Mouse (Mus musculus) stomach, embryonic 14.5 days (tissue): ENCODE measurements around the gene Rrp7a. TPM values are rescaled to one million over a fixed set of nuclear protein-coding genes. Genes with fewer than 3 reads are reported as not detected.

Experiments
- ATAC-seq: fragments of 200-750 bp; cut with Nextera tagmentation; 2 replicates; pipeline ENCODE4 v1.8.0; 2017; ENCODE audit warnings: low read depth, moderate TSS enrichment; ENCODE audit not compliant: insufficient number of reproducible peaks, insufficient read depth, low FRiP score
- H3K27ac ChIP-seq: fragments of 300-500 bp; sonication (generic); 2 replicates; pipeline ENCODE4 v1.5.1; 2014; ENCODE audit warnings: mild to moderate bottlenecking, low read length, moderate library complexity, mixed read lengths
- H3K27me3 ChIP-seq: fragments of 300-500 bp; sonication (generic); 2 replicates; pipeline ENCODE4 v1.6.1; 2014; ENCODE audit warnings: low read length, control low read depth, mixed read lengths; ENCODE audit not compliant: control insufficient read depth, insufficient read depth
- H3K36me3 ChIP-seq: fragments of 300-500 bp; sonication (generic); 2 replicates; pipeline ENCODE4 v1.6.1; 2014; ENCODE audit warnings: mild to moderate bottlenecking, control low read depth, low read length, moderate library complexity, mixed read lengths; ENCODE audit not compliant: control insufficient read depth, insufficient read depth
- H3K4me1 ChIP-seq: fragments of 300-500 bp; sonication (generic); 2 replicates; pipeline ENCODE4 v1.6.1; 2014; ENCODE audit warnings: low read length, control low read depth, mixed read lengths; ENCODE audit not compliant: control insufficient read depth, insufficient read depth
- H3K4me2 ChIP-seq: fragments of 300-500 bp; sonication (generic); replicated peaks from 2 replicates; pipeline ENCODE4 v1.6.1; 2014; ENCODE audit warnings: low read depth, low read length, control low read depth
- H3K4me3 ChIP-seq: fragments of 300-500 bp; sonication (generic); 2 replicates; pipeline ENCODE4 v1.5.1; 2014; ENCODE audit warnings: low read depth, low read length, control low read depth
- H3K9ac ChIP-seq: fragments of 300-500 bp; sonication (generic); replicated peaks from 2 replicates; pipeline ENCODE4 v1.6.1; 2014; ENCODE audit warnings: low read depth, mild to moderate bottlenecking, control low read depth, low read length, moderate library complexity, mixed read lengths
- H3K9me3 ChIP-seq: fragments of 300-500 bp; sonication (generic); 2 replicates; pipeline ENCODE4 v1.6.1; 2016; ENCODE audit warnings: low read depth, low read length, control low read depth; ENCODE audit not compliant: control insufficient read depth
- WGBS: fragments of 180-500 bp; shearing (Covaris S2); extraction: QIAGEN DNeasy Blood & Tissue Kit; methylation state at CpG from one replicate; pipeline ENCODE4 v1.1.7; 2014; 5-methylcytosine and 5-hydroxymethylcytosine counted together
- polyA plus RNA-seq: library from polyadenylated mRNA; unstranded; fragments of >200 nt; fragmentation: Nextera tagmentation; extraction: Ambion mirVana; gene quantifications from 2 replicates; pipeline ENCODE4 v1.2.1, GENCODE M21; 2014

Gene Rrp7a
- 45.9 and 49.3 TPM in 2 replicates for polyA plus RNA-seq

- Histone ChIP-seq H3K27ac (peak within 1 kb of the TSS; percentile 59), H3K36me3 (peaks cover 38% of the 10 kb centered on the region), H3K27me3 (no peaks in the 10 kb centered on the region), H3K9me3 (no peaks in the 10 kb centered on the region), H3K9ac (peak within 1 kb of the TSS; percentile 65), H3K4me2 (peak within 1 kb of the TSS; percentile 88), H3K4me1 (peaks cover 7% of the 10 kb centered on the region; the same call in 1 of the 2 replicates), H3K4me3 (peak within 1 kb of the TSS; percentile 83)
- peak; percentile 91 for ATAC-seq
- WGBS, result 8% methylated on average over 32 of the region's 32 CpGs
Measured at GRCm38 (mm10) chr15:83122566-83123145, at the start of gene Rrp7a. Gene Rrp7a, minus strand, starts transcription at chr15:83122801.

- peak overlapping the region; percentile 97 for H3K4me3 ChIP-seq
- H3K9me3 ChIP-seq, result no peaks in the 10 kb centered on the region
- WGBS, result 1% methylated on average over 65 of the region's 67 CpGs
- peak overlapping the region; percentile 87 for H3K27ac ChIP-seq
- peaks cover 29% of the 10 kb centered on the region for H3K4me1 ChIP-seq
- peak overlapping the region; percentile 88 for H3K4me2 ChIP-seq
- no peaks in the 10 kb centered on the region for H3K27me3 ChIP-seq
- H3K36me3 ChIP-seq, result no peaks in the 10 kb centered on the region
- H3K9ac ChIP-seq, result peak overlapping the region; percentile 83
- ATAC-seq, result peak; percentile 93
Measured at GRCm38 (mm10) chr15:83171712-83172481, 49.3 kb upstream of the Rrp7a start.

GRCm38 (mm10) chr15:83170956-83171659, 48.5 kb upstream of the Rrp7a start:
- 51% methylated on average over 8 of the region's 8 CpGs for WGBS
- Histone ChIP-seq H3K9ac (peak overlapping the region; percentile 83), H3K27me3 (no peaks in the 10 kb centered on the region), H3K27ac (no peak overlapping the region), H3K36me3 (no peaks in the 10 kb centered on the region), H3K4me1 (peaks cover 33% of the 10 kb centered on the region), H3K9me3 (no peaks in the 10 kb centered on the region), H3K4me3 (peak overlapping the region; percentile 97), H3K4me2 (peak overlapping the region; percentile 88)
- ATAC-seq, result no peak

GRCm38 (mm10) chr15:83169772-83170722, 47.4 kb upstream of the Rrp7a start:
- WGBS, result 76% methylated on average over 8 of the region's 8 CpGs
- Histone ChIP-seq H3K9ac (no peak overlapping the region), H3K4me2 (0 out of 2 replicates have a peak overlapping the region, but pooled peaks have one; percentile 3)

GRCm38 (mm10) chr15:83168875-83169771, 46.5 kb upstream of the Rrp7a start:
- Histone ChIP-seq H3K4me3 (no peak overlapping the region), H3K4me1 (peaks cover 33% of the 10 kb centered on the region), H3K9ac (no peak overlapping the region), H3K27me3 (no peaks in the 10 kb centered on the region), H3K27ac (no peak overlapping the region), H3K9me3 (no peaks in the 10 kb centered on the region), H3K4me2 (no peak overlapping the region), H3K36me3 (no peaks in the 10 kb centered on the region)
- 61% methylated on average over 7 of the region's 7 CpGs for WGBS
- ATAC-seq, result no peak

More at GRCm38 (mm10) chr15:83169772-83170722, 47.4 kb upstream of the Rrp7a start:
- Histone ChIP-seq H3K9me3 (no peaks in the 10 kb centered on the region), H3K4me3 (no peak overlapping the region), H3K27ac (peak overlapping the region; percentile 63; the same call in 1 of the 2 replicates), H3K4me1 (peaks cover 33% of the 10 kb centered on the region), H3K36me3 (no peaks in the 10 kb centered on the region), H3K27me3 (no peaks in the 10 kb centered on the region)
- peak; percentile 21; the same call in 1 of the 2 replicates for ATAC-seq

- ATAC-seq, result no peak
- 86% methylated on average over 3 of the region's 3 CpGs for WGBS
- Histone ChIP-seq H3K4me1 (peaks cover 33% of the 10 kb centered on the region), H3K4me3 (no peak overlapping the region), H3K36me3 (no peaks in the 10 kb centered on the region), H3K27me3 (no peaks in the 10 kb centered on the region), H3K4me2 (no peak overlapping the region), H3K9me3 (no peaks in the 10 kb centered on the region), H3K9ac (no peak overlapping the region), H3K27ac (peak overlapping the region; percentile 84)
Measured at GRCm38 (mm10) chr15:83168311-83168710, 45.7 kb upstream of the Rrp7a start.

GRCm38 (mm10) chr15:83167550-83168065, 45.0 kb upstream of the Rrp7a start:
- Histone ChIP-seq H3K4me1 (peaks cover 29% of the 10 kb centered on the region), H3K36me3 (no peaks in the 10 kb centered on the region), H3K4me3 (no peak overlapping the region), H3K27me3 (no peaks in the 10 kb centered on the region), H3K9me3 (no peaks in the 10 kb centered on the region), H3K27ac (peak overlapping the region; percentile 84), H3K4me2 (no peak overlapping the region), H3K9ac (no peak overlapping the region)
- no peak for ATAC-seq
- WGBS, result 76% methylated on average over 8 of the region's 8 CpGs
